Mouse (Mus musculus) G1E (cell line): Measurements from ENCODE around the gene Txlng.

Experiments used
- CTCF ChIP-seq: IDR thresholded peaks from 2 replicates; pipeline ENCODE4 v1.5.1; 2012; ENCODE audit warnings: low read depth, low read length, inconsistent platforms, mixed read lengths
- GATA1 ChIP-seq: IDR thresholded peaks from 2 replicates; pipeline ENCODE4 v1.6.1; 2012; ENCODE audit warnings: borderline replicate concordance, low read length, inconsistent platforms, mixed read lengths
- GATA2 ChIP-seq: IDR thresholded peaks from 2 replicates; pipeline ENCODE4 v1.6.1; 2012; ENCODE audit warnings: low read depth, low read length, inconsistent platforms, borderline replicate concordance
- POLR2AphosphoS5 ChIP-seq: IDR thresholded peaks from 2 replicates; pipeline ENCODE4 v1.6.1; 2012; ENCODE audit warnings: low read depth, low read length, inconsistent platforms; ENCODE audit not compliant: insufficient replicate concordance
- TAL1 ChIP-seq: conservative IDR thresholded peaks from 2 replicates; pipeline ENCODE4 v1.6.1; 2012; ENCODE audit warnings: low read depth, low read length, inconsistent platforms, mixed read lengths

- no peak for TF ChIP-seq CTCF
- no peak for TF ChIP-seq TAL1
- TF ChIP-seq GATA2 = no peak
- no peak for TF ChIP-seq GATA1
- TF ChIP-seq POLR2AphosphoS5 = no peak
Observed at GRCm38 (mm10) chrX:162829741-162830140, 487 bp upstream of the Txlng start.
